Mouse (Mus musculus): Measurements from ENCODE around the gene Nppb.

Nppb gene

DNA sequence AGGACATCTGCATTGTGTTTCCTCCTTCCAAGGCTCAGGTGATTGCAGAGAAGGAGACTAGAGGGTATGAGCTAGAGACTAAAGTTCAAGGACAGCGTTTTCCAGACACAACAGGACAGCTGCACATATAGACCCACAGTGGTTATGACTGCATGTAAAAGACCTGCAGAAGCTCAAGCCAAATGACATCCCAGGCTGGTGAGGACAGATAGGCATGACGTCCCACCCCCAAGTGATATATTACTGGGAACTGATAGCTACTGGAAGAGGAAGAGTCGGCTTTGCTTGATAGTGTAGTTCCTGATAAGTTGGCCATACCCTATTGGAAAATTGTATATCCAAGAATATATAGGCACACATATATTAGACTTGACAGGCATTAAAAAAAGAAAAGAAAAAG, 9.4 kb upstream of the Nppb start:
- in situ Hi-C loops (cut with MseI, MboI): no loop called here

DNA sequence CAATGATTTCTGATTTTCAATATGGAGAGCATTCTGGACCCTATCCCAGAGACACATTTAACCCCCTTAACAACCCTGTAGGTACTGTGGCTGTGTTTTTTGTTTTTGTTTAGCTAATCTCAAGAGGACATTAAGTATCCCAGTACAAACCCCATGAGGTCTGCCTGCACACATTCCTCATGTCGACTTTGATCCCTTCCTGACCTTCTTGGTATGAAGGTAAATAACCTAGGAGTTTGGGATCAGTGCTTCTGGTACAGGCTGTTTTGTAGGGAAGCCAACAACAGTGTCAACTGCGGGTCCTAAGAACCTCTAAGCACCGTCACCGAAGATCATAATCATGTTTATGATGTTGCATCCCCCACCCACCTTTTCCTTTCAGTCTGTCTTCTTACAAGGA, 7.9 kb upstream of the Nppb start:
- in situ Hi-C loops (cut with MseI, MboI): no loop called here

DNA sequence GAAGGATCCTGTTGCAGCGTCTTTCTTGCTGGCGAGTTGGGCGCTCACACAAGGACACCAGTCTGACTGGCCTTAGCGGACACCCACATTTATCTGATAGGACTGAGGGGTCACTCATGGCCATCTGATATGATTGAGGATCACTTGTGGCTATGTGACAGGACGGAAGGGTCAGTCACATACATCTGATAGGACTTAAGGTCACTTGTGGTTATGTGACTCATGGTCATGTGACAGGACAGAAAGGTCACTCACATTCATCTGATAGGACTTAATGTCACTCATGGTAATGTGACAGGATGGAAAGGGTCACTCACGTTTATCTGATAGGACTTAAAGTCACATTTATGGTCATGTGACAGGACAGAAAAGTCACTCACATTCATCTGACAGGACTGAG, 7.2 kb upstream of the Nppb start:
- in situ Hi-C loops (cut with MseI, MboI): no loop called here

DNA sequence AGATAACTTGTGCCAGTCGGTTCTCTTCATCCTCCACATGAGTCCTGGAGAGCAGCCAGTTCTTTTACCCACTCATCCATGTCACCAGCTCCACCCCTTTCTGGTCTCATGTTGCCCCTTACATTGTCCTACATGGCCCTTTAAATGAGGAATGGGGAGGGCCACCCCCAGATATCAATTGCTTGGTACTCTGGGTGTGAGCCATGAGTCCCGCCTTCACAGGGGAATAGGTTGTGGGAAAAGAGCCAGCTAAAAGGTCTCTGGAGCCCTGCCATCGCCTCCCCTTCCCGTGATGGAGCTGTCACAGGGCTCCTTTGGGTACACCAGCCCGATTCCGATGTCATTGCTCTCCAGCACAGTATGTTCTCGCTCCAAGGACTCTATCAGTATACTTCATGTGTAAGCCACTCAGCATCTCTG, 6.1 kb upstream of the Nppb start:
- in situ Hi-C loops (cut with MseI, MboI): no loop called here

DNA sequence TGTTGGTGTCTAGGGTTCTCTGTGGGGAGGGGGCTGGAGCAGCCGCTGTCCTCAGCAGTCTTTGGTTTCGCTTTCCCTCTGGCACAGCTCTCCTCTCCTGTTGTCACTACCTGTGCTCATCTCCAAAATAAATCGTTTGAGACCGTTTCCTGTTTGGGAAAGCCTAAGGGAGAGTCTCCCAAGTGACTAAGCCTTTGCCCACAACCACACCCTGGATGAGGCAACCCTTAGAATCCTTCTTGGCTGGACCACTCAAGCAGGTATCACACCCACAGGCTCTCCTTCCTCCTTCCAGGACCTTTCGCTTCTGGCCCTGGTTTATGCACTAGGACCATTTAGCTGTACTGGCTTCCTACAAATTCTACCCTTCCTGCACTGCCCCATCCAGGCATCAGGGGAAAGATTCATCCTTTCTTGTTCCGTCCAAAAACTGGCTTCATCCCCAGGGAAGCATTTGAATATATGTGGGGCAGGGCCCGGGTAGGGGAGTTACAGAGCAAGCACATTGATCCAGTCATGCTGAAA, 8.0 kb downstream of the Nppb start:
- in situ Hi-C loops (cut with MseI, MboI): no loop called here

DNA sequence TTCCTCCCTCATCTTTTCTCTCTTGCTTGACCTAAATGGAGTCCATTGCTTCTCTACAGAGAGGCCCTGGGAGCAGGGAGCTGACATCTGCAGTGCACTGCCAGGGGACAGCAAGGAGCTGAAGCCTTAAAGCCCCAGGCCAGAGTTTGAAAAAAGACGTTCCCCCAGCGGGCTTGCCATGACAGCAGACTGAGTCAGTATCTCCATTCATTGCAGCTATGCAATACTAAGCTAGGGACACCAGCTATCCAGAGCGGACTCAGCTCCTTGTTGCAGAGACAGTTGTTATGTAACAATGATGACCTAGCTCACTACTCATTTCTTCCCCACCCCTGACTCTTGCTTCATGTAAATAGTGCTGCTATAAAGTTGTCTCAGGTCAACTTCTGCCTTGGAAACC, 9.7 kb downstream of the Nppb start:
- in situ Hi-C loops (cut with MseI, MboI): loop anchor here in 1 of 2 experiments (5.0 kb wide), 1 partner anchor 33 kb away; no protein-coding TSS in a partner anchor

DNA sequence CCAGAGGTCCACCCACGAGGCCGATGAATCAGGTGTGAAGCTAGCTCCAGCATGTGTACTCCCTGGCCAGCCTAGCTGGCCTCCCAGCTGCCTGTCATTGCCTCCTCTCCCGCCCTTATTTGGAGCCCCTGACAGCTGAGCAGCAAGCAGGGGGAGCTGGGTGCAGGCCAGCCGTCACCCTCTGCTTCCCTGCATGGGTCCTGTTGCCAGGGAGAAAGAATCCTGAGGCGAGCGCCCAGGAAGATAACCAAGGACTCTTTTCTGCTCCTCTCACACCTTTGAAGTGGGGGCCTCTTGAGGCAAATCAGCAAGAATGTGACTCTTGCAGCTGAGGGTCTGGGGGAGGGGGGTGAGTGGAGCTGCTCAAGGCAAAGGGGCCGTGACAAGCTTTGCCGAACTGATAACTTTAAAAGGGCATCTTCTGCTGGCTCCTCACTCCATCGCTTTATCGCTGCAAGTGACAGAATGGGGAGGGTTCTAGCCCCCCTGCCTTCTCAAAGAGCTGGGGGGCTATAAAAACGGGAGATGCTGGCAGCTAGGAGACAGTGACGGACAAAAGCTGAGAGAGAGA, 14.7 kb downstream of the Nppb start, which contains the start of gene Nppa:
Gene Nppa, plus strand, starts transcription at position 521 of the 571 bp plus-strand sequence.
- in situ Hi-C loops (cut with MseI, MboI): no loop called here

DNA sequence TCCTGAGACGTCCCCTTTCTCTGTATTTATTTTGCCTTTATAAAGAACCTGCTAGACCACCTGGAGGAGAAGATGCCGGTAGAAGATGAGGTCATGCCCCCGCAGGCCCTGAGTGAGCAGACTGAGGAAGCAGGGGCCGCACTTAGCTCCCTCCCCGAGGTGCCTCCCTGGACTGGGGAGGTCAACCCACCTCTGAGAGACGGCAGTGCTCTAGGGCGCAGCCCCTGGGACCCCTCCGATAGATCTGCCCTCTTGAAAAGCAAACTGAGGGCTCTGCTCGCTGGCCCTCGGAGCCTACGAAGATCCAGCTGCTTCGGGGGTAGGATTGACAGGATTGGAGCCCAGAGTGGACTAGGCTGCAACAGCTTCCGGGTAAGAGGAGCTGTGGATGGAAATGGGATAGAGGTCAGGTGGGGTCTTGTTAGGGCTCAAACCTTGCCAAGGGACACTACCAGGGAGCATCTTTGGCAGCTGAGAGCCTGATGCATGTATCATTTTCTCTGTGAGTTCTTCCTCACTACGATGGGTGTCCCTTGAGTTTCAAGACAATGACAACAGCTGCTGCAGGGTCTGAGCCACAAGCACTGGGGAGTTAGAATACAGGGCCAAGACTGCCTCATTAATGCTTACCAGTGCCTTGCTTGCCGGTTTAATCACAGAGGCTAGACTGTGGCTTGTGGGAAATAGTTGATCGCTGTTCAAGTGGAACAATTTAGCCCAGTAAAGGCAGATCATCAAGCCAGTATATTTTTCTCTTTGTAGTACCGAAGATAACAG, 15.6 kb downstream of the Nppb start:
- in situ Hi-C loops (cut with MseI, MboI): no loop called here

DNA sequence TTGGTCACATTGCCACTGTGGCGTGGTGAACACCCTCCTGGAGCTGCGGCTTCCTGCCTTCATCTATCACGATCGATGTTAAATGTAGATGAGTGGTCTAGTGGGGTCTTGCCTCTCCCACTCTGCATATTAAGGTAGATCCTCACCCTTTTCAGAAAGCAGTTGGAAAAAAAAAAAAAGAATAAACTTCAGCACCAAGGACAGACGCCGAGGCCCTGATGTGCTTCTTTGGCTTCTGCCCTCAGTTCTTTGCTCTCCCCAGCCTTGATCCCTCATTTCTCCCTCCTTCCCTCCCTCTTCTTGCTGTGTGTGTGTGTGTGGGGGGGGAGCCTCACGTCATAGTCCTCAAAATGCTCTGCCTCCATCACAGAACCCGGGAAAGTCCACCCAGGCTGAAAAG, 16.3 kb downstream of the Nppb start:
- in situ Hi-C loops (cut with MseI, MboI): no loop called here

DNA sequence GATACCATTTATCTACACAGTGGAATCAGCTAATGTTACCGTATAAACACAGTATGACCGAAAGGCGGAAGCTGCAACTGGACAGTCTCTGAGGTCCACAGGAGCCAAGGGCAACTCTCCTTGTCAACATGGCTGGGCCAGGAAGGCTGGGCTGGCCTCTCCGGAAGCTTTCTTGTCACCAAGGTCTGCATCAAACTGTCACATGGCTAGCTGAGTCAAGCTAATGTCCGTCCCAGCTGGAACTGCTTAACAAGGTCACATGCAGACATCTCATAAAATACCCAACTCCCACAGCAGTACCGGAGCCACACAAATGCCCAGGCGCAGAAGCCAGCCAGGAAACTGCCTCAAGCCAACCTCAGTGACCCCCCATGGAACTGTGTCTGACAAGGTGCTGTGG, 18.8 kb downstream of the Nppb start:
- in situ Hi-C loops (cut with MseI, MboI): no loop called here

DNA sequence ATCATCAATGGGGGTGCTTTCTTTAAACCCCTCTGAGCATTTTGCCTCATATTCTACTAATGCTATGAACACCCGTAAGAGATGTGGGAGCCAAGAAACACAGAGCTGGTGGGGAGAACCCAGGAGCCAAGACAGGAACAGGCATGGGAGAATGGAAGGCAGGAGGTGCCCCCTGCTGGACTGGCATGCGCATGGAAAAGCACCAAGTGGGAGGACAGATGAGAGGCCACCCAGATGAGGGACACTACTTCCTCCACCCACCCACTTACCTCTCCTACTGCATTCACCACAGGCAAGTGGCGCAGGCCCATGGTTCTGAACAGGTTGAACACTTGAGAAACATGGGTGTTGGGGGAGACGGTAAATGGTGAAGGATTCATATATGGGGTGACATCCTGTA, 22.8 kb downstream of the Nppb start:
- in situ Hi-C loops (cut with MseI, MboI): loop anchor here in 1 of 2 experiments (5.0 kb wide), 1 partner anchor 51 kb away; no protein-coding TSS in a partner anchor

DNA sequence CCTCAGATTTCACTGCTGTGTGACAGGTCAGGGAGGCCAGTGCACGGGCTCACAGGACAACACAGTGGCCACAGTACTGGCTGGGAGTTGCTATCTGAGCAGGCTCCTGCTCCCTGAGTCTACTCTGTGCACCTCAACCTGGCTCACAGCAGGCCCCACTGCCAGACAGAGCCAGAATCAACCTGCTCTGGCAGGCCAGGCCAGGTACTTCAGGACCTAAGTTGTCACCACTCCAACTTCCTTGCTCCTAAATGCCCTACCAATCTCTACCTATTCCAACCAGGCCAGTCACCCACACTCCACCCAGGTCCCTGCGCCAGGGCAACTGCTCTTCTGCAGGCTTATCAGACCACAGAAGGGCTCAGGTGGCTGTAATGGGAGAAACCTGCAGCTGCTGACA, 24.1 kb downstream of the Nppb start:
- in situ Hi-C loops (cut with MseI, MboI): loop anchor here in 1 of 2 experiments (5.0 kb wide), 1 partner anchor 52 kb away; no protein-coding TSS in a partner anchor

DNA sequence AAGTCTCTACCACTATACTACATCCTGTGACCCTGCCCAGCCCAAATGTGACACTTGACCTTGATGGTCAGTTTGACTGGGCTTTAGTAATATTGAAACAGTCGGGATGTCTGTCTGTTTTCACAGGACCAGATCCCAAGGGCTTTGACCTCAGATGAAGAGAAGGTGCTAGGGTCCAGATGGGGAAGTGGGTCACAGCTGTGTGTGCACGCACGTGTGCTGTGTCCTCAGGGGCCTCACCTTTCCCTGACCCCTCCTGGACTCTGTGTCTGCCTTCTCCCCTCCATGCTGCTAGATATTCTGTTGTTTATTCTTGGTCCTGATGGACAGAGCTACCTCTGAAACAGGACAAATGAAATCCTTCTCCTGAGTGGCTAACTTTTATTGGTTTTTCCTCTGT, 25.7 kb downstream of the Nppb start:
- in situ Hi-C loops (cut with MseI, MboI): no loop called here

DNA sequence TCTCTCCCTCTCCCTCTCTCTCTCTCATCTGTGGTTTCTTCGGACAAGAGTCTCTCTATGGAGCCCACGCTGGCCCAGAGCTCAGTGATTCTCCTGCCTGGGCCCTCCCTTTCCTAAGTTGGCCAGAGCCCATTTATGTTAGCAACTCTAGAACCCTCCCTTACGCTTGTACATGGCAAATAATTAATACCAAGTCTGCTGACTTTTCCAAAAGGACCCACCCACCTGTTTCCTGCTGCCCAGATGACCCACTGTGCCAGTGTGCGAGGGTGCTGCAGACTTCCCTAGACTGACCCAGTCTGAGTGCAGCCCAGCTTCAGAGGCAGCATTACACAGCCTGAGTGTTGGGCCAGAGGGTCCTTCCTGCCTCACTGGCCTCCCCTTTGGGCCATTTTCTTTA, 26.6 kb downstream of the Nppb start:
- in situ Hi-C loops (cut with MseI, MboI): no loop called here

DNA sequence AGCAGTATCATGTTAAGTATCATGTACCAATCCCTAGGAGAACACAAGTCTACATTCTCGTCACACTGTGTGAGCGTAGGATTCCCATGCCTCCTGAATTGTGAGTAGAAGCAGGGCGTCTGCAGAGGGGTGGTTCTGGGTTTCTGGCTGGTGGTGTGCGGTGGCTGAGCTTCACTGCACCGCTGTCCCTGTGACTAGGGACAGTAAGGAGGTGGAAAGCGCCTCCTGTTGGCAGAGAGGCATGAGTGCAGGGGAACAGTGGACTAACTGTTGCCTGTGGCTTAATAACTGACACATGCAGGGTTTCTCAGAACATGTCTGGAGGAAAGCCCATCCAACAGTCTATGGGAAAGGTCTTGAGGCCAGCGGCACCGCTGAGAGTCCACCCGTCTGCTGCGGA, 29.8 kb downstream of the Nppb start:
- in situ Hi-C loops (cut with MseI, MboI): no loop called here

DNA sequence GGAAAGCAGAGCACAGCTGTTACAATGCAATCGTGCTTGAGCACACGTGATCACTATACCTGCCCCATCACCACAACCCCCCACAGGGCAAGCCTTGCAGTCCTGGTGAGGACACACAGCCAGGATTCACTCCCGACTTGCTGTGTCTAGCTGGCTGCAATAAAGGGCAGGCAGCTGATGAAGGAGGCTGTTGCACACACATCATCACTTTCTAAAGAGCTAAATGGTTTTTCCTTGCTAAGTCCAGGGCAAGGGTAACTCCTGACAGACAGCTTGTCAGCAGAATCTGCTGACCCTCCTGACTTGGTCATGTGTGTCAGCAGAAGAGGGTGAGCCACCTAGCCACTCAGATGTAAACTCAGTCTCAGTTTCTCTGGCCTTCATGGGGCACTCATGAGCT, 31.4 kb downstream of the Nppb start:
- in situ Hi-C loops (cut with MseI, MboI): no loop called here

DNA sequence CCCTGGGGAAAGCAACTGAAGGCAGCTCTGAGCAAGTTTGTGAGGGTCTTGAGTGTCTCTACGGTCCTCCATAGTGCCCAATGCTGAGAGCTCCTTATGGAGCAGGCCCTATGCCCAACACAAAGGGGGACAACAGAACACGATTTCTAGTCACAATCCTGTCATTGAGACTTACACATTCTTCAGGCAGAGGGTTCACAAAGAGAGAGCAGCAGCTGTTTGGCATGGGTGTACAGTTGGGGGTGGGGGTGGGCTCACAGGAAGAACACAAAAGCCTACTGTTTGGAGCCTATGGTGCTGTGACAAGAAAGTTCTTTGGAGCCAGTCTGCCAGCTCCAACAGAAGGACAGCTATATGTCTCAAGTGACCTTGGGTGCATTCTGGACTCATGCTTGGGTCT, 32.8 kb downstream of the Nppb start:
- in situ Hi-C loops (cut with MseI, MboI): no loop called here

DNA sequence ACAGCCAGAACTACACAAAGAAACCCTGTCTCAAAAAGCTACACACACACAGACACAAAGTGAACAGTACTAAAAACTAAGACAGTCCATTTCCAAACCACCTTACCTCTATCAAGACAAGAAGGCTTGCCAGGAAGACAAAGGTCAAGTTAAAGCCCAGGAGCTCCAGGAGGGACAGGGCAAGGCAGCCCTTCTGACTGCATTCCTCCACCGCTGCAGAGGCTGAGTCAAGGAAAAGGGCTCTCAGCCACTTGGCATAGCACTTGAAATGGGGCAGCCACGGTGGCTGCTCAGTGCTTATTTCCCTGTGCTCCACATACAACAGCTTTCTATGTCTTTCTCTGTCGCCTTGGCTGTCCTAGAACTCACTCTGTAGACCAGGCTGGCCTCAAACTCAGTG, 38.4 kb downstream of the Nppb start:
- in situ Hi-C loops (cut with MseI, MboI): no loop called here

DNA sequence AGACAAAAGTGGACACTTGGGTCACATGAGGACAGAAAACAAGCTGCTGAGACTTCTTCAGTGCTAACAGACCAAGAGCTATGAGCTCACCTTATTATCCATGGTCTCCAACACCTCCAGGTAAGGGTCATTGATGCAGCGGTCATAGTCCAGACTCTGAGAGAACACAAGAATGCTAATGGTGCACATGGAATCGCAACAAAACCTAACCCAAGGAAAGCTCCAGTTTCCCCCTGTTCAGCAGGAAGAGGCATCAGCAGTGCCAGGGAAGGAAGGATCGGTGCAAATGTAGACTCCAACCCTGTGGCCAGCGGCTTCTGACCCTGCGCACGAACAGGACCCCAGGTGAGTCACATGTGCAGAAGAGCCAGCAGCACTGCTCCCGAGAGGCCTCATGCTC, 43.7 kb downstream of the Nppb start:
- in situ Hi-C loops (cut with MseI, MboI): no loop called here

DNA sequence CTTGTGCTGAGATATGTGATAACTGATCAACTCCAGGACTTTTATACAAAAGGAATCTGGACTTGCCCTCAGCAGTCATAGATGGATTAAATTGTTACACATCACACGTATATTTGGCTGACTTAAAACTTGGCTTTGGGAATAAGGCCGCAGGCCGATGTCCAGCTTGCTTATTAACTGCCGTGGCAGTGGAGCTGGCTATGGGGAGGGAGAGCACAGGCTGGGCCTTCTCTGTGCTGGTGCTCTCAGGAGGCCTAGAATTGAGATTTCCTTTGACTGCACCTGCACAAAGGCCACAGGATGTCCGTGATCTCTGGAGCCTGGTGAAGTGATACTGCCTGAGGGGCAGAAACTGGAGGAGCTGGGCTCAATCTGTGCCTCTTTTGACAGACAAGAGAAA, 44.9 kb downstream of the Nppb start:
- in situ Hi-C loops (cut with MseI, MboI): no loop called here

DNA sequence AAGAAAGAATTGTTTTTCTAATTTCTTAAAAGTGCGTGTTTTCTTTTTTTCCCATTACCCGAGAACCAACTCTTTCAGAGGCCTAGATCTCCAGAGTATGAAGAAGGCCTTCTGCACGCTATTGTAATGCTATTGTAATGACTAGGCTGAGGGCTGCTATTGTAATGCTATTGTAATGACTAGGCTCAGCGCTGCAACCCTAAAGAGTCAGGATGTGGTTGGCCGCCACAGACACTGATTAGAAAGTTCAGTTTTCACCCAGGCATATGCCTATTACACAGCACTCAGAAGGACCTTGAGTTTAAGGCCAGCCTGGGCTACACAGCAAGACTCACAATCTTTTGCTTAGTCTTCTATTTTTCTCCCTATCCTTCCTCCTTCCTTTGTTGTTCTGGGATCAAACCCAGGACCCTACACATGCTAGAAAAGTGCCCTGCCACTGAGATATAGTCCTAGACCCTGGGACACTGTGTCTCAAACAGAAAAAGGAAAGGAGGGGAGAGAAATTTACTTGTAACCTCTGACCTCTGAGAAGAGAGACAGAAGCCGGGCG, 48.3 kb downstream of the Nppb start:
- in situ Hi-C loops (cut with MseI, MboI): no loop called here

DNA sequence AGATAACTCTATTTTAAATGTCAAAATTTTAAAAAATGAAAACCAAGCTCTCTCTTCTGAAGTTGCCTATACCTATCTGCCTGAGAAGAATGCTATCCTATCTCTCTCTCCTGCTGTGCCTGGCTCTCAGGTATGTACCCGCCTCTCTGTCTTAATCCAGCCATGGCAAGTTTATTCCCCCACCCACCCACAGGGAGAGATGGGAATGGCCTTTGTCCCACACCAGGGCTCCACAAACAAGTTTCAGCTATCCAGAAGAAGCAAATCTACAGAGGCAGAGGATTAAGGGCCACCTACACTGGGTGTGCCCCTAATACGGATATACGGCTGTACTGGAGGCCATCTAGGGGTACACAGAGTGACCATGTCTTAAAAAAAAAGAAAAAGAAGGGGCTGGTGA, 49.9 kb downstream of the Nppb start:
- in situ Hi-C loops (cut with MseI, MboI): no loop called here
